Mouse (Mus musculus): ENCODE results near the gene Surf4. TPM values are rescaled to one million over a fixed set of nuclear protein-coding genes. Genes with fewer than 3 reads are reported as not detected.
"Not testable (repeated sequence)": the region's sequence is repeated elsewhere in the genome, so short reads cannot be mapped to it uniquely, and the experiment has no call there.

Surf4 gene
- polyA plus RNA-seq, 1 experiment = 102 TPM

DNA sequence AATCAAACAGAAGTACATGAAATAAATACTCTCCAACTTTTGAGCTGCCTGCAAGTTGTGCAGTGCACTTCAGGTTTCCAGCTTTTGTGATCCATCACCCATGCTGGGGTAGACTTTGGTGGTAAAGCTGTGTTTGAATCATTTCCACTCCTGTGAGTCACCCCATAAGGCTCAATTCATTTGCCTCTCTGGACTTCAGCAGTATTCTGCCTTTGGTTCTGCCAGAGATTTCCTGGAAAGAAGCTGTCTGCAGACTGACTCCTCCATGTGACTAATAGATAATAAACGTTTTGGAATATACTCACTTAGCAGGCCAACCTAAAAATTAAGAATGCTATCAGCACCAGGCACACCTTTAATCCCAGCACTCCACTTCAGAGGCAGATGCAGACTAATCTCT is 33.0 kb downstream of the Surf4 start:
- DNase-seq (ENCODE audit: low read depth) = no peak
- TF ChIP-seq POLR2A (IDR thresholded peaks at IDR 0.05; ENCODE audit: borderline replicate concordance, extremely low read depth, insufficient read depth, insufficient read length, poor library complexity, severe bottlenecking) (no peak), CTCF (IDR thresholded peaks at IDR 0.05; ENCODE audit: borderline replicate concordance, extremely low read depth, insufficient read depth, insufficient read length) (no peak)

DNA sequence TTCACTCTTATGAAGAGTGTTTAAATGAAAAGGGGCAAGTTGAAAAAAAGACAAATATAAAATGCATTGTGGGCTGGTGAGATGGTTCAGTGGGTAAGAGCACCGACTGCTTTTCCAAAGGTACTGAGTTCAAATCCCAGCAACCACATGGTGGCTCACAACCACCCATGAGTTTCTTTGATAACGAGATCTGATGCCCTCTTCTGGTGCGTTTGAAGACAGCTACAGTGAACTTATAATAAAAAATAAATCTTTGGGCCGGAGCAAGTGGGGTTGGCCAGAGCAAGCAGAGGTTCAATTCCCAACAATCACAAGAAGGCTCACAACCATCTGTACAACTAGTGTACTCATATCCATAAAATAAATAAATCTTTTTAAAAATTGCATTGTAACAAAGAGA is 37.8 kb downstream of the Surf4 start:
- DNase-seq (ENCODE audit: low read depth) = no peak
- TF ChIP-seq POLR2A (IDR thresholded peaks at IDR 0.05; ENCODE audit: borderline replicate concordance, extremely low read depth, insufficient read depth, insufficient read length, poor library complexity, severe bottlenecking) (no peak), CTCF (IDR thresholded peaks at IDR 0.05; ENCODE audit: borderline replicate concordance, extremely low read depth, insufficient read depth, insufficient read length) (no peak)

DNA sequence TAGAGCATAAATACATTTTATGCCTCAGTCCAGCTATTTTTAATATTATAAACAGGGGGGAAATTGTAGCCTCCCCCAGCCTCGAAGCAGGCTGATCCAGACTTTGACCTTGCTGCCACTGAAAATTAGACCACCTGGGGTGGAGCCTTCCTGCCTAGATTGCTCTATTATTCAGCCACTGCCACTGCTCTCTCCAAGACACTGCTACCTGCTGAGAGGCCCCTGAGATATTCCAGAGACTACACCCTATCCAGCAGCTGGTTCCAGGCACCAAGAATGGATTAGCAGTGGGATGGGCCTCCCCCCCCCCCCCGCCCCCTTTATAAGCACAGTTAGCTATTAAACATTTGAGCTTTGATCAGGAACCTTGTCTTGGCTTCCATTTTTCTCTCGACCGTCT is 47.6 kb downstream of the Surf4 start:
- not testable (repeated sequence) for DNase-seq (ENCODE audit: low read depth)

- DNase-seq (ENCODE audit: low read depth) = not testable (repeated sequence)
Observed at GRCm38 (mm10) chr2:26885541-26885940, 48.2 kb downstream of the Surf4 start.

DNA sequence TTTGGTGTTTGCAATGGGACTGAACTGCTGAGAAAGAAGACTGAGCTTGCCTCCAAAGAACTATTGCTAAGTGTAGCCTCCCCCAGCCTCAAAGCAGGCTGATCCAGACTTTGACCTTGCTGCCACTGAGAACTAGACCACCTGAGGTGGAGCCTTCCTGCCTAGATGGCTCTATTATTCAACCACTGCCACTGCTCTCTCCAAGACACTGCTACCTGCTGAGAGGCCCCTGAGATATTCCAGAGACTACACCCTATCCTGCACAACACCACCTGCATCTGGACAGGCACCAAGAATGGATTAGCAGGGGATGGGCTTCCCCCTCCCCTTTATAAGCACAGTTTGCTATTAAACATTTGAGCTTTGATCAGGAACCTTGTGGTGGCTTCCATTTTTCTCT is 55.2 kb downstream of the Surf4 start:
- TF ChIP-seq CTCF (IDR thresholded peaks at IDR 0.05; ENCODE audit: borderline replicate concordance, extremely low read depth, insufficient read depth, insufficient read length) (no peak), POLR2A (IDR thresholded peaks at IDR 0.05; ENCODE audit: borderline replicate concordance, extremely low read depth, insufficient read depth, insufficient read length, poor library complexity, severe bottlenecking) (no peak)
- DNase-seq (ENCODE audit: low read depth) = no peak

- no peak for TF ChIP-seq POLR2A (IDR thresholded peaks at IDR 0.05; ENCODE audit: borderline replicate concordance, extremely low read depth, insufficient read depth, insufficient read length, poor library complexity, severe bottlenecking)
- TF ChIP-seq CTCF (IDR thresholded peaks at IDR 0.05; ENCODE audit: borderline replicate concordance, extremely low read depth, insufficient read depth, insufficient read length) = no peak
- DNase-seq (ENCODE audit: low read depth) = no peak
Observed at GRCm38 (mm10) chr2:26870666-26871065, 63.1 kb downstream of the Surf4 start.

Other genes starting within 250 kb of the Surf4 start
- gene Abo, start 68.9 kb downstream of the Surf4 start, polyA plus RNA-seq (2012; rRNA removed) = not detected in 2 replicates
- 24.6 and 30.1 TPM in 2 replicates for gene Surf6, start 31.0 kb downstream of the Surf4 start, polyA plus RNA-seq (2012; rRNA removed)
- gene Med22, start 23.3 kb downstream of the Surf4 start, polyA plus RNA-seq (2012; rRNA removed) = 119 and 181 TPM in 2 replicates
- 1,440 and 1,580 TPM in 2 replicates for gene Rpl7a, start 23.2 kb downstream of the Surf4 start, polyA plus RNA-seq (2012; rRNA removed)
- 51.2 and 56.7 TPM in 2 replicates for gene Surf2, start 17.6 kb downstream of the Surf4 start, polyA plus RNA-seq (2012; rRNA removed)
- 60.6 and 68.5 TPM in 2 replicates for gene Surf1, start 17.4 kb downstream of the Surf4 start, polyA plus RNA-seq (2012; rRNA removed)
- 0.21 and 0.23 TPM in 2 replicates for gene Stkld1, start 119 bp upstream of the Surf4 start, polyA plus RNA-seq (2012; rRNA removed)
- 40.8 and 46.6 TPM in 2 replicates for gene Rexo4, start 30.5 kb upstream of the Surf4 start, polyA plus RNA-seq (2012; rRNA removed)
- 0.12 TPM in 1 of 2 replicates, not detected in the other for gene Adamts13, start 39.5 kb upstream of the Surf4 start, polyA plus RNA-seq (2012; rRNA removed)
- gene Cacfd1, start 76.0 kb upstream of the Surf4 start, polyA plus RNA-seq (2012; rRNA removed) = 95.9 and 110 TPM in 2 replicates
- 7.2 and 8.2 TPM in 2 replicates for gene Slc2a6, start 94.1 kb upstream of the Surf4 start, polyA plus RNA-seq (2012; rRNA removed)
- gene Mymk, start 138.3 kb upstream of the Surf4 start, polyA plus RNA-seq (2012; rRNA removed) = 0.26 and 0.73 TPM in 2 replicates
- 12.1 and 14.3 TPM in 2 replicates for gene Adamtsl2, start 145.5 kb upstream of the Surf4 start, polyA plus RNA-seq (2012; rRNA removed)
- 5.6 and 7.2 TPM in 2 replicates for gene Fam163b, start 208.6 kb upstream of the Surf4 start, polyA plus RNA-seq (2012; rRNA removed)
- gene Dbh, start 231.3 kb upstream of the Surf4 start, polyA plus RNA-seq (2012; rRNA removed) = 0.88 and 2.7 TPM in 2 replicates

All from brain, embryonic 14.5 days (tissue).